13 mouse cellular contexts compared by ENCODE assay signal in the genomic region with DNA sequence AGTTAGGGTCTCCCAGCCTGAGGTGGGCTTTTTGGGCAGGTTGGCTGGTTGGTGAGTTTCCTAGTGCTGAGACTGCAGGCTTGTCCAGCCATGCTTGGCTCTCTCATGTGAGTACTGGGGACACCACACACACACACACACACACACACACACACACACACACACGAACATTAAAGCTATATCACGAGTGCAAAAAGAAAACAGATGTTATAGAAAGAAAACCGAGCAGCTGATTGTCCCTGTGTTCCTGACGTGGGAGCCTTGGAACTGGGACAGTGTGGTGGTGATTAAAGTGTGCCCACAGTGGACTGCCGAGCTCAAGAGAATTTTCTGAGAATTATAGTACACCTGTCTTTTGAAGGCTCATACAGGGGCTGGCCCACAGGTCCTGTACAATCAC. TPM values are rescaled to one million over a fixed set of nuclear protein-coding genes. Genes with fewer than 3 reads are reported as not detected.
DNase-seq lines count a peak whose midpoint lies in the region; ATAC-seq and TF ChIP-seq lines count a peak whose summit lies in the region.
"Had no signal": no experiment of that assay in that cellular context is flagged by ENCODE, and none has a peak within 500 bp of the region (broad histone marks: within the 10 kb centered on the region; RNA-seq: fewer than 3 reads in every experiment).

No protein-coding gene starts in this region.

- TF ChIP-seq POLR2A in olfactory bulb, adult 2 months (IDR thresholded peaks at IDR 0.05; ENCODE audit: insufficient read depth, low read depth, low read length): no peak

- no peaks in the 10 kb centered on the region for H3K9me3 ChIP-seq in heart, embryonic 12.5 days (replicated peaks)
- H3K9me3 ChIP-seq in liver, postnatal 0 days (ENCODE audit: low read length): no peaks in the 10 kb centered on the region
- H3K9me3 ChIP-seq in hindbrain, embryonic 16.5 days (ENCODE audit: control insufficient read depth, low read length): no peaks in the 10 kb centered on the region
- H3K9me3 ChIP-seq: megakaryocyte, embryonic 14.5 days had no signal

- no peak for TF ChIP-seq EP300 in liver, postnatal 0 days (IDR thresholded peaks at IDR 0.05; ENCODE audit: low read depth)

- peaks cover 86% of the 10 kb centered on the region for H3K4me1 ChIP-seq in heart, embryonic 12.5 days (replicated peaks)
- H3K4me1 ChIP-seq in liver, postnatal 0 days (ENCODE audit: insufficient read depth): peaks cover 38% of the 10 kb centered on the region
- H3K4me1 ChIP-seq in hindbrain, embryonic 16.5 days (ENCODE audit: control insufficient read depth, insufficient read depth, low read depth, low read length): peaks cover 60% of the 10 kb centered on the region
- H3K4me1 ChIP-seq in olfactory bulb, adult 2 months (ENCODE audit: control insufficient read depth, insufficient read depth, low read length): peaks cover 68% of the 10 kb centered on the region

- peak overlapping the region; percentile 52 for H3K27ac ChIP-seq in heart, embryonic 12.5 days (ENCODE audit: poor library complexity, severe bottlenecking)
- 0 out of 2 replicates have a peak overlapping the region, but pooled peaks have one; percentile 16 for H3K27ac ChIP-seq in liver, postnatal 0 days (ENCODE audit: low read depth)
- H3K27ac ChIP-seq in hindbrain, embryonic 16.5 days (ENCODE audit: low read depth, low read length): no peak overlapping the region; the same call in 1 of the 2 replicates
- H3K27ac ChIP-seq in olfactory bulb, adult 2 months (ENCODE audit: insufficient read depth, low read depth, low read length): 0 out of 2 replicates have a peak overlapping the region, but pooled peaks have one; percentile 41
- H3K27ac ChIP-seq: kidney, postnatal 0 days had no signal

- no peak for TF ChIP-seq CTCF in liver, postnatal 0 days (IDR thresholded peaks at IDR 0.05; ENCODE audit: low read depth)
- TF ChIP-seq CTCF in olfactory bulb, adult 2 months (IDR thresholded peaks at IDR 0.05; ENCODE audit: insufficient read depth, low read depth, low read length): no peak

- intact Hi-C loops in heart, postnatal 36 days (cut with DNase I): no loop called here

- peak overlapping the region; percentile 36 for H3K9ac ChIP-seq in heart, embryonic 12.5 days
- no peak overlapping the region for H3K9ac ChIP-seq in liver, postnatal 0 days (replicated peaks)
- peak overlapping the region; percentile 13; the same call in 1 of the 2 replicates for H3K9ac ChIP-seq in hindbrain, embryonic 16.5 days (ENCODE audit: low read depth, low read length)

- H3K27me3 ChIP-seq in heart, embryonic 12.5 days (replicated peaks): no peaks in the 10 kb centered on the region
- H3K27me3 ChIP-seq in liver, postnatal 0 days (ENCODE audit: insufficient read depth, low read length): no peaks in the 10 kb centered on the region
- no peaks in the 10 kb centered on the region for H3K27me3 ChIP-seq in hindbrain, embryonic 16.5 days (replicated peaks; ENCODE audit: control insufficient read depth, insufficient read depth, low read length)
- H3K27me3 ChIP-seq: megakaryocyte, embryonic 14.5 days had no signal

- H3K4me3 ChIP-seq in heart, embryonic 12.5 days: no peak overlapping the region
- H3K4me3 ChIP-seq in liver, postnatal 0 days (ENCODE audit: low read depth, low read length): no peak overlapping the region
- H3K4me3 ChIP-seq in hindbrain, embryonic 16.5 days (ENCODE audit: low read length): no peak overlapping the region
- H3K4me3 ChIP-seq in olfactory bulb, adult 2 months (ENCODE audit: insufficient read depth, low read depth, low read length): no peak overlapping the region
- H3K4me3 ChIP-seq: erythroblast, embryonic 14.5 days had no signal

- no peaks in the 10 kb centered on the region for H3K36me3 ChIP-seq in heart, embryonic 12.5 days
- no peaks in the 10 kb centered on the region; the same call in 1 of the 2 replicates for H3K36me3 ChIP-seq in liver, postnatal 0 days (replicated peaks; ENCODE audit: insufficient read depth, low read length)
- no peaks in the 10 kb centered on the region for H3K36me3 ChIP-seq in hindbrain, embryonic 16.5 days (ENCODE audit: control insufficient read depth, insufficient read depth, low read length)

- 65% methylated on average over 5 of the region's 5 CpGs for WGBS in heart, embryonic 12.5 days
- WGBS in liver, postnatal 0 days (ENCODE audit: insufficient replicate concordance): 77% methylated on average over 5 of the region's 5 CpGs
- WGBS in hindbrain, embryonic 16.5 days: 55% methylated on average over 5 of the region's 5 CpGs
- 28% methylated on average over 5 of the region's 5 CpGs for WGBS in olfactory bulb, adult 2 months

- ATAC-seq in heart, embryonic 12.5 days (ENCODE audit: insufficient number of reproducible peaks, low FRiP score): no peak
- no peak for ATAC-seq in liver, postnatal 0 days
- ATAC-seq in hindbrain, embryonic 16.5 days: no peak

- DNase-seq in heart, postnatal 36 days: no peak
- no peak for DNase-seq in liver, postnatal 0 days
- DNase-seq in liver: no peak
- no peak for DNase-seq in lung, postnatal 10 days
- no peak for DNase-seq in Muller cell, postnatal 12 days (ENCODE audit: inconsistent ontology term)
- DNase-seq: adrenal gland, adult 8-10 months; layer of hippocampus, postnatal 36 days had no signal

- H3K4me2 ChIP-seq in heart, embryonic 12.5 days: peak overlapping the region; percentile 9; the same call in 1 of the 2 replicates
- H3K4me2 ChIP-seq in liver, postnatal 0 days (ENCODE audit: low read depth, low read length): no peak overlapping the region
- no peak overlapping the region for H3K4me2 ChIP-seq in hindbrain, embryonic 16.5 days (ENCODE audit: low read length)

RNA-seq across cellular contexts. Expression of a gene that starts 18.4 kb away (rescaled TPM):
- 54.7 and 66.5 TPM in 2 replicates for polyA plus RNA-seq in heart, embryonic 12.5 days (2016; fragmentation: Nextera tagmentation; extraction: Ambion mirVana)
- 10 to 100 TPM; 75.5 to 80.0 TPM for total RNA-seq in heart, postnatal 36 days (2021)
- 7.5 and 8.4 TPM in 2 replicates for polyA plus RNA-seq in liver, postnatal 0 days (2015; fragmentation: Nextera tagmentation; extraction: Ambion mirVana)
- 49.7 and 66.2 TPM in 2 replicates for polyA plus RNA-seq in hindbrain, embryonic 16.5 days (2015; fragmentation: Nextera tagmentation; extraction: Ambion mirVana)
- polyA plus RNA-seq in olfactory bulb, adult 2 months (2012; ENCODE audit: insufficient read depth, insufficient read length, low replicate concordance, missing spikeins): 70.7 and 86.2 TPM in 2 replicates
